Mouse (Mus musculus) adrenal gland, adult 18-20 months (tissue): ENCODE data around the gene Gbgt1. TPM values are rescaled to one million over a fixed set of nuclear protein-coding genes. Genes with fewer than 3 reads are reported as not detected.

Experiments
- DNase-seq, 2 experiments: peaks; one replicate each; pipeline ENCODE4 v3.0.0; 2021 to 2022; ENCODE audit warnings: low spot score in 2 of 2
- total RNA-seq, 2 experiments: library from RNA; stranded (reverse); gene quantifications; 1 replicate in 1 of 2; 2 replicates in 1 of 2; pipeline ENCODE4 v1.2.3; 2021

The Gbgt1 gene
- total RNA-seq, 2 experiments from 2014 or later = 4.5 to 6.3 TPM

- DNase-seq = no peak
Observed at GRCm38 (mm10) chr2:28546560-28546959, 49.9 kb downstream of the Gbgt1 start.

- peak; percentile 90 for DNase-seq
Observed at GRCm38 (mm10) chr2:28547237-28548172, 50.8 kb downstream of the Gbgt1 start.

GRCm38 (mm10) chr2:28549157-28549556, 52.5 kb downstream of the Gbgt1 start:
- no peak for DNase-seq

GRCm38 (mm10) chr2:28552301-28552700, 55.6 kb downstream of the Gbgt1 start:
- DNase-seq = no peak

Other genes starting within 250 kb of the Gbgt1 start
- 1 to 10 TPM; 4.5 to 5.1 TPM for gene Ppp1r26, start 50.1 kb upstream of the Gbgt1 start, total RNA-seq
- gene 1700007K13Rik, start 30.6 kb upstream of the Gbgt1 start, total RNA-seq = 1 to 10 TPM; 1.4 to 2.8 TPM
- gene Mrps2, start 28.8 kb upstream of the Gbgt1 start, total RNA-seq = 10 to 100 TPM; 54.4 to 63.2 TPM
- gene Gm10134, start 9.2 kb downstream of the Gbgt1 start, total RNA-seq = 1 to 10 TPM; 2.0 TPM
- gene Ralgds, start 16.2 kb downstream of the Gbgt1 start, total RNA-seq = 10 to 100 TPM; 24.3 to 24.4 TPM
- gene Cel, start 66.5 kb downstream of the Gbgt1 start, total RNA-seq = not detected
- gene Gtf3c5, start 86.9 kb downstream of the Gbgt1 start, total RNA-seq = 10 to 100 TPM; 15.2 to 17.2 TPM
- gene Gfi1b, start 125.1 kb downstream of the Gbgt1 start, total RNA-seq = not detected
- gene Tsc1, start 144.3 kb downstream of the Gbgt1 start, total RNA-seq = 10 to 100 TPM; 18.5 to 21.3 TPM
- gene Spaca9, start 202.8 kb downstream of the Gbgt1 start, total RNA-seq = 1 to 10 TPM in 1 of 2 experiments, under 1 TPM in 1; 0.60 to 1.2 TPM
- under 1 TPM; 0.38 to 0.63 TPM for gene Ak8, start 203.3 kb downstream of the Gbgt1 start, total RNA-seq